Mouse (Mus musculus): ENCODE measurements around the gene Gphb5. TPM values are rescaled to one million over a fixed set of nuclear protein-coding genes. Genes with fewer than 3 reads are reported as not detected.

Gphb5 gene
- total RNA-seq (2014; fragmentation: Nextera tagmentation) (not detected in 2 replicates), total RNA-seq (2017) (not detected in 2 replicates), polyA plus RNA-seq (2012) (not detected in 2 replicates)

DNA sequence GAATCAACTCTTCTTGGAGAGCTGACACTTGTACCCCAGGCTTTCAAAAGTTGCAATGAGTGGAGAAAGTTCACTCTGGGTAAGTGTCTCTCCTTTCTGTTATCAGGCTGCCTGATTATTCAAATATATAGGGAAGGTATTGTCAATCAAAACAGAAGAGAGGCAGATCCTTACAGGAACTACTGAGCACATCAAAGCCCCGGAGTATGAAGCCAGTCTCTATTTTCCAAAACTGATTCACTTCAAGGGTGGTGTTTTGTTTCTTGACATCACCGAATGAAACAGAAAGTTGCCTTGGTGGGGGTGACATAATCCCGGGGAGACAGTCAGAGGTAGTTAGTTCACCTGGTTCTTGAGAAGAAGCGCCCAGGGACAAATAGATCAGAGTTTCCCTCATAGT lies at the start of gene Gphb5:
Gene Gphb5, minus strand, starts transcription at position 101 of the 400 bp plus-strand sequence.
- ATAC-seq (ENCODE audit: extremely low read depth, insufficient number of reproducible peaks, low FRiP score, poor library complexity, severe bottlenecking): no peak
- no peak within 1 kb of the TSS for H3K4me3 ChIP-seq (ENCODE audit: low read depth, low read length)
- TF ChIP-seq GATA2 (IDR thresholded peaks at IDR 0.05; ENCODE audit: borderline replicate concordance, low read depth, low read length): no peak
- no peak for TF ChIP-seq GATA1 (IDR thresholded peaks at IDR 0.05; ENCODE audit: borderline replicate concordance, low read length)
- TF ChIP-seq POLR2AphosphoS5 (IDR thresholded peaks at IDR 0.05; ENCODE audit: insufficient replicate concordance, low read depth, low read length): no peak
- TF ChIP-seq CTCF (IDR thresholded peaks at IDR 0.05; ENCODE audit: low read depth, low read length): no peak
- TF ChIP-seq TAL1 (conservative IDR thresholded peaks at IDR 0.05; ENCODE audit: low read depth, low read length): no peak
- no peaks in the 10 kb centered on the region for H3K9me3 ChIP-seq (replicated peaks)
- H3K36me3 ChIP-seq (replicated peaks): no peaks in the 10 kb centered on the region
- H3K4me1 ChIP-seq (ENCODE audit: insufficient read depth, low read depth, low read length): no peaks in the 10 kb centered on the region
- DNase-seq (ENCODE audit: low spot score): no peak
- H3K27me3 ChIP-seq (ENCODE audit: insufficient read depth, low read length): peaks cover 4% of the 10 kb centered on the region

DNA sequence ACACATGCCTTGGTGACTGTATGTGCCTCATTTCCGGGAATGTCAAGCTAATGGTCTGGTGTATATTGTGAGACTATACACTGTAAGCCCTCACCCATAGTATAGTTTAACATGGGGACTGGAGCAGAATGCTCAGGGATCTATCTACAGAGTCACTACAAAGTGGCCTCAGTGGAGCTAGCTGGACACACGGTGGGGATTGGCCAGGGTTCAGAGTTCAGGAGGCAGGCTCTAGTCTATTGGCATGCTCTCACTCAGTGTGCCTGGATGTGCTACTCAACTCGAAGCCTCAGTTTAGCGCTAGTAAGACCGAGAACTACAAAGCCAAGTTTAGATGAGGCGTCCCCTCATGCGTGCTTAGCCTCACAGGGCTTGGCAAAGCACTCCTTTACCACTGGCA lies 49.6 kb upstream of the Gphb5 start:
- Histone ChIP-seq H3K9me3 (replicated peaks) (no peaks in the 10 kb centered on the region), H3K4me1 (ENCODE audit: insufficient read depth, low read depth, low read length) (no peaks in the 10 kb centered on the region), H3K27me3 (ENCODE audit: insufficient read depth, low read length) (no peaks in the 10 kb centered on the region), H3K36me3 (replicated peaks) (peaks cover 81% of the 10 kb centered on the region), H3K4me3 (ENCODE audit: low read depth, low read length) (no peak overlapping the region)
- DNase-seq (ENCODE audit: low spot score) (no peak), ATAC-seq (ENCODE audit: extremely low read depth, insufficient number of reproducible peaks, low FRiP score, poor library complexity, severe bottlenecking) (no peak)
- TF ChIP-seq CTCF (IDR thresholded peaks at IDR 0.05; ENCODE audit: low read depth, low read length) (no peak), GATA1 (IDR thresholded peaks at IDR 0.05; ENCODE audit: borderline replicate concordance, low read length) (no peak), POLR2AphosphoS5 (IDR thresholded peaks at IDR 0.05; ENCODE audit: insufficient replicate concordance, low read depth, low read length) (no peak), GATA2 (IDR thresholded peaks at IDR 0.05; ENCODE audit: borderline replicate concordance, low read depth, low read length) (no peak)

DNA sequence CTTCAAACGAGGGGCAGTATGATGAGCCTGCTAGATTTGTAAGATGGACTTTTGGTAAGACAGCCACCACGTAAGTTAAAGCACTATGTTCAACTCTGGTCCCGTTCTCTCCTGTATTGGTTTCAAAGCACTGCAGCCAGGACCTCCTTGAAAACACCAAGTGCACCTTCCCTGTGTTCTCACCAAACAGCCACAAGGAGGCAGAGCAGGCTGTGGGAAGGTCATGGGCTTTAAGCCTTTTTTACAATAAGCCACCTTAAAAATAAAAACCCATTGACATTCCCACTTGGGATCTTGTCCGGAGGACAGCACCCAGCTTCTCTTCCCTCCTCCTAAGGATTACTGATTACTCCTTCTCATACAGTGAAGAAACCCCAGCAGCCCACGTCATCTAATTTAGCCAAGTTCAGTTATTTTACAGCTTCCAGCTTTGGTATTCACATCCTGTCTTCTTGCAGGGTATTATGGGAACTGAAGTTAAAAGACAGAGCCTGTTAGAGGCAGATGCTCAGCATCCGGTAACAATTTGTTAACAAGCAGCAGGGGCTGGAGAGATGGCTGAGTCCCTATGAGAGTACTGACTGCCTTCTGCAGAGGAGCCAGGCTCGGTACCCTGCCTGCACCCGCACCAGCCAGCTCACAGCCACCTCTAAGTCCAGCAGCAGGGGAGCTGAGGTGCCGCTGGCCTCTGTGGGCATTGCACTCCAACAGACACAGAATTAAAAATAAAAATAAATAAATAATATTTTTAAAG lies 47.6 kb upstream of the Gphb5 start:
- TF ChIP-seq TAL1 (conservative IDR thresholded peaks at IDR 0.05; ENCODE audit: low read depth, low read length): no peak
- TF ChIP-seq CTCF (IDR thresholded peaks at IDR 0.05; ENCODE audit: low read depth, low read length): no peak
- no peak for TF ChIP-seq POLR2AphosphoS5 (IDR thresholded peaks at IDR 0.05; ENCODE audit: insufficient replicate concordance, low read depth, low read length)
- no peak for TF ChIP-seq GATA1 (IDR thresholded peaks at IDR 0.05; ENCODE audit: borderline replicate concordance, low read length)
- no peak for TF ChIP-seq GATA2 (IDR thresholded peaks at IDR 0.05; ENCODE audit: borderline replicate concordance, low read depth, low read length)
- no peaks in the 10 kb centered on the region for H3K27me3 ChIP-seq (ENCODE audit: insufficient read depth, low read length)
- DNase-seq (ENCODE audit: low spot score) (no peak), ATAC-seq (ENCODE audit: extremely low read depth, insufficient number of reproducible peaks, low FRiP score, poor library complexity, severe bottlenecking) (0 out of 2 replicates have a peak, but pooled peaks have one; percentile 25)
- H3K4me3 ChIP-seq (ENCODE audit: low read depth, low read length): no peak overlapping the region
- peaks cover 91% of the 10 kb centered on the region for H3K36me3 ChIP-seq (replicated peaks)
- H3K4me1 ChIP-seq (ENCODE audit: insufficient read depth, low read depth, low read length): peaks cover 6% of the 10 kb centered on the region
- H3K9me3 ChIP-seq (replicated peaks): no peaks in the 10 kb centered on the region

DNA sequence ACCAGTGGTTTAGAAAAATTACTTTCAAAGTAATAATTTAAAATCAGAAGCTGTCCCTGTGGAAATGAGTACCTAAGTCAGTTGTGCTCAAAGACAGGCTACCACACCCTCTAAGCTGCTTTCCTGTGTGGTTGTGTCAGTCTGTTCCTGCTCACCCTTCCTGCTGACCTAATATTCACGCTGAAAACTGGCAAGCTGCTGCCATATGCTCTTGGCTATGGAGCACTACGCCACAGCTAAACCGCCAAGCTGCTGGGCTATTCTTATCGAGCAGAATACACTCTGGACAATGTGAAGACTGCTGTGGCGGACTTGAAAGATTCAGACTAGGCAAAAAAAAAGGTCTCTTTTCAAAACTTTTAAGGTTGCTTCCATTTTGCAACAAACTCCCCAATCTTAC lies 44.0 kb upstream of the Gphb5 start:
- Histone ChIP-seq H3K27me3 (ENCODE audit: insufficient read depth, low read length) (no peaks in the 10 kb centered on the region), H3K36me3 (replicated peaks) (peaks cover 81% of the 10 kb centered on the region), H3K9me3 (replicated peaks) (no peaks in the 10 kb centered on the region), H3K4me1 (ENCODE audit: insufficient read depth, low read depth, low read length) (peaks cover 6% of the 10 kb centered on the region), H3K4me3 (ENCODE audit: low read depth, low read length) (no peak overlapping the region)
- TF ChIP-seq GATA2 (IDR thresholded peaks at IDR 0.05; ENCODE audit: borderline replicate concordance, low read depth, low read length) (no peak), GATA1 (IDR thresholded peaks at IDR 0.05; ENCODE audit: borderline replicate concordance, low read length) (no peak), POLR2AphosphoS5 (IDR thresholded peaks at IDR 0.05; ENCODE audit: insufficient replicate concordance, low read depth, low read length) (no peak), CTCF (IDR thresholded peaks at IDR 0.05; ENCODE audit: low read depth, low read length) (no peak), TAL1 (conservative IDR thresholded peaks at IDR 0.05; ENCODE audit: low read depth, low read length) (no peak)
- DNase-seq (ENCODE audit: low spot score) (no peak), ATAC-seq (ENCODE audit: extremely low read depth, insufficient number of reproducible peaks, low FRiP score, poor library complexity, severe bottlenecking) (no peak)

DNA sequence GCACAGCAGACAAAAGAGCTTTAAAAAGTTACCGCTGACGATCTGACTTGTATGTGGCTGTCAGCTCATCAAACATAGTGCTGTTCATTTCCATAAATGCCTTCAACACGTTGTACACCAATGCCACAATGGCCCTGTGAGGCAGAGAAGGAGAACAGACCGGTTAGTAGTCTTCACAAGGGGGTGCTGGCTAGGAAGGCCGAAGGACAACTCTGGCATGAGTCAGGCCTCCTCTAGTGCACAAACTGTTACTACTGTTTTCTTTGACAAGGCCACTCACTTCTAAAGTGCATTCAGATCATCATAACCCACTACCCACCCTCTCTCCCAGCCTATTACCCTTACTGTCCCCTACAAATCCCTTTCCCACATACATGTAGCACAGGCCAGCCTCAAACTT lies 43.1 kb upstream of the Gphb5 start:
- ATAC-seq (ENCODE audit: extremely low read depth, insufficient number of reproducible peaks, low FRiP score, poor library complexity, severe bottlenecking) (no peak), DNase-seq (ENCODE audit: low spot score) (no peak)
- Histone ChIP-seq H3K4me1 (ENCODE audit: insufficient read depth, low read depth, low read length) (peaks cover 6% of the 10 kb centered on the region), H3K9me3 (replicated peaks) (no peaks in the 10 kb centered on the region), H3K36me3 (replicated peaks) (peaks cover 74% of the 10 kb centered on the region), H3K27me3 (ENCODE audit: insufficient read depth, low read length) (no peaks in the 10 kb centered on the region), H3K4me3 (ENCODE audit: low read depth, low read length) (no peak overlapping the region)
- TF ChIP-seq CTCF (IDR thresholded peaks at IDR 0.05; ENCODE audit: low read depth, low read length) (no peak), GATA1 (IDR thresholded peaks at IDR 0.05; ENCODE audit: borderline replicate concordance, low read length) (no peak), POLR2AphosphoS5 (IDR thresholded peaks at IDR 0.05; ENCODE audit: insufficient replicate concordance, low read depth, low read length) (no peak), TAL1 (conservative IDR thresholded peaks at IDR 0.05; ENCODE audit: low read depth, low read length) (no peak), GATA2 (IDR thresholded peaks at IDR 0.05; ENCODE audit: borderline replicate concordance, low read depth, low read length) (no peak)

DNA sequence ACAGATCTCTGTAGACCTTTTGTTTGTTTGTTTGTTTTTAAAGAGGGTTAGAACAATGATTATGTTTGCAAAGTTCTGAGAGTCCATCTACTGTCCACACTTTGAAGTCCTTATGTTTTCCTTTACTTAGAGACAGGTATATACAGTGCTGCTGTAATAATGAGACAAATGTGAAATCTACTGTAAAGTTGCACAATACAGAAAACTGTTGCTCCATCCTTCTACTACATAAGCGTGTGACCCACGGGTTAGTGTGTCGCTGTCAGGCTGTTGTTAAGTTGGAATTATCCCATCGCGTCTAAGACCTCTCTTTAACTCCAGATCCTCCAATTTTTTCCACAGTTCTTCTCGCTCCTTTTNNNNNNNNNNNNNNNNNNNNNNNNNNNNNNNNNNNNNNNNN lies 36.9 kb upstream of the Gphb5 start:
- Histone ChIP-seq H3K27me3 (ENCODE audit: insufficient read depth, low read length) (no peaks in the 10 kb centered on the region), H3K36me3 (replicated peaks) (peaks cover 58% of the 10 kb centered on the region), H3K4me1 (ENCODE audit: insufficient read depth, low read depth, low read length) (peaks cover 2% of the 10 kb centered on the region; the same call in 1 of the 2 replicates), H3K9me3 (replicated peaks) (no peaks in the 10 kb centered on the region), H3K4me3 (ENCODE audit: low read depth, low read length) (no peak overlapping the region)
- ATAC-seq (ENCODE audit: extremely low read depth, insufficient number of reproducible peaks, low FRiP score, poor library complexity, severe bottlenecking) (no peak), DNase-seq (ENCODE audit: low spot score) (no peak)
- TF ChIP-seq TAL1 (conservative IDR thresholded peaks at IDR 0.05; ENCODE audit: low read depth, low read length): no peak
- TF ChIP-seq CTCF (IDR thresholded peaks at IDR 0.05; ENCODE audit: low read depth, low read length): no peak
- TF ChIP-seq GATA1 (IDR thresholded peaks at IDR 0.05; ENCODE audit: borderline replicate concordance, low read length): no peak
- no peak for TF ChIP-seq POLR2AphosphoS5 (IDR thresholded peaks at IDR 0.05; ENCODE audit: insufficient replicate concordance, low read depth, low read length)
- no peak for TF ChIP-seq GATA2 (IDR thresholded peaks at IDR 0.05; ENCODE audit: borderline replicate concordance, low read depth, low read length)

Data from G1E (cell line).